Mouse (Mus musculus) C2C12 (cell line): Measurements from ENCODE around the gene Amdhd2.

ENCODE experiments used
- CEBPB ChIP-seq: IDR thresholded peaks from one replicate; pipeline ENCODE4 v1.6.1; 2011; ENCODE audit warnings: low read depth, mild to moderate bottlenecking, control low read depth, moderate library complexity
- MYOG ChIP-seq: IDR thresholded peaks from one replicate; pipeline ENCODE4 v1.6.1; 2011; ENCODE audit not compliant: control insufficient read depth, insufficient read length; ENCODE audit errors: extremely low read depth

GRCm38 (mm10) chr17:24155742-24156141 lies 7.8 kb downstream of the Amdhd2 start:
- TF ChIP-seq MYOG (no peak), CEBPB (no peak)
